Mouse (Mus musculus): ENCODE measurements around the gene Irak4.

Gene Irak4

GRCm38 (mm10) chr15:94543409-94544051 is at the start of gene Irak4, which contains the start of gene Pus7l:
Gene Irak4, plus strand, starts transcription at chr15:94543643.
Gene Pus7l, minus strand, starts transcription at chr15:94543547.
- DNase-seq (ENCODE audit: low read depth) = peak; percentile 95

DNA sequence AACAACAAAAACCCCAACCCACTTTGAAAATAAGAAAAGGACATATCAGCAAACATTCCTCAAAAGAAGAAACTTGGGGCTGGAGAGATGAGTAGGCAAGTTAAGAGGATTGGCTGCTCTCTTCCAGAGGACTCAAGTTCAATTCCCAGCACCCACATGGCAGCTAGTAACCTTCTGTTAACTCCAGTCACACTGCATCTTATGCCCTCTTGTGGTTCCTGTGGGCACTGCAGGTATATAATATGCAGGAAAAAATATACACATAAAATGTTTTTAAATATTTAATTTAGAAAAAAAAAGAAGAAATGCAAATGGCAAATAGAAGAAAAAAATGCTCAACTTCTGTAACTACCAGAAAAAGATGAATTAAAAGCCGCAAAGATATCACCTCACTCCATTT is 49.0 kb upstream of the Irak4 start:
- DNase-seq (ENCODE audit: low read depth) = no peak

DNA sequence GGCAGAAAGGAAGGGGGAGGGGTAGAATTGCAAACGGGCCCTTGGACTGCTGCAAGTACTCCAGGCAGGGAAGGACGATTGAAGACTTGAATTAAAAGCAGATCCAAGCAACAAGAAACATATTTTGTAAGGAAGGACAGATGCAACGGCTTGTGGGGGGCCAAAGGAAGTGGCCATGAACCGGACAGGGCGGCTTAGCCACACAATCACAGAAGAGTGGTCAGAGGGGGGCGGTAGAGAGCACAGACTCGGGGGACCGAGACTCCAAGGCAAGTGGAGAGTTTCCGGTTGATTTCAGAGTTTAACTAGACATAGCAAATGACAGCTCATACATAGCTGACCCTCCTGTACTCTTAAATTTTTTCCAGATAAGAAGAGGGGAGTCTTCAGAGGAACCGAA is 47.5 kb upstream of the Irak4 start:
- no peak for DNase-seq (ENCODE audit: low read depth)

DNA sequence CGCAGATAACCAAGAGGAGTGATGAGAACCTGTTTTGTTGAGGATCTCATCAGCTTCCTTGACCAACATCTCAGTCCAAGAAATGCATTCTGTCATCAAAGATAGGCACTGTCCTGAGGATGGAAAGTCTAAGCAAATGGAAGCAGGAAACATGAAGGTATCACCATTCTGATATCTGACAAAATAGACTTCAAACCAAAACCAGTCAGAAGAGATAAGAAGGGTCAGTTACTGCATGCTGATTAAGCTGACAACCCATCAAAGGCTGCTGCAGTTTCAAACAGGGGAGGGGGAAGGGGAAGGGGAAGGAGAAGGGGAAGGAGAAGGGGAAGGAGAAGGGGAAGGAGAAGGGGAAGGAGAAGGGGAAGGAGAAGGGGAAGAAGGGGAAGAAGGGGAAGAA is 44.2 kb upstream of the Irak4 start:
- no peak for DNase-seq (ENCODE audit: low read depth)

DNA sequence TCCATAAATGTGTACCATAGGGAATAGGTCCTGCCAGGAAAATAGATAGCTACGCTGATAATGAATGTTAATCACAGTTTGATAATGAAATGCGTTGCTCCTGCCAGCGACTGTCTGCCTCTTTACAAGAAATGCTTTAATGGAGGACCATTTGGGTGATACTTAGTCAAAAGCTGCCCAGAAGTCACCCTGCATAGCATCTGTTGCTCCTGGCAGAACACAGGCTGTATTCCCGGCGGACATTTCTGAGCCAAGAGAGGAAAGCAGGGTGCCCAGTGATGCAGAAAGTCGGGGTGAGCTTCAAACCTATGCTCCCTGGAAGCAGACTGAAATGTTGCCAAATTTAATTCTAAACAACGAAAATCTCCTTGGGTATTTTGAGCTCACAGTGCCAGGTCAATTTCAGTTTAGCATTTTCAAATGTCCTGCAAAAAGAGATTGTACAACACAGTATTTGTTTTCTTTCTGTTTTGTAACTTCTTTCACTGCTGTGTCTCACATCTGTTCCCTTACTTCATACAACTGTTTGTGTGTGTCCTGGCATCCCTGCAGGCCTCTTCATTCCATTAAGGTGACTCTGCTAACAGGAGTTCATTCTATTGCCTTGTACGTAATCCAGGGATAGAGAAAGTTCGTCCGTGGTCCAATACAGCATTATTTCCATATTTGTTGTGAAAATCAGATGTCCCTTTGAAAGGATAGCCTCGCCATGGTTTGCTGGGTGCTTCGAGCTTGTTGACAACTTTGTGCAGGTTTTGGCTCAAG is 39.8 kb upstream of the Irak4 start:
- peak; percentile 73 for DNase-seq (ENCODE audit: low read depth)

DNA sequence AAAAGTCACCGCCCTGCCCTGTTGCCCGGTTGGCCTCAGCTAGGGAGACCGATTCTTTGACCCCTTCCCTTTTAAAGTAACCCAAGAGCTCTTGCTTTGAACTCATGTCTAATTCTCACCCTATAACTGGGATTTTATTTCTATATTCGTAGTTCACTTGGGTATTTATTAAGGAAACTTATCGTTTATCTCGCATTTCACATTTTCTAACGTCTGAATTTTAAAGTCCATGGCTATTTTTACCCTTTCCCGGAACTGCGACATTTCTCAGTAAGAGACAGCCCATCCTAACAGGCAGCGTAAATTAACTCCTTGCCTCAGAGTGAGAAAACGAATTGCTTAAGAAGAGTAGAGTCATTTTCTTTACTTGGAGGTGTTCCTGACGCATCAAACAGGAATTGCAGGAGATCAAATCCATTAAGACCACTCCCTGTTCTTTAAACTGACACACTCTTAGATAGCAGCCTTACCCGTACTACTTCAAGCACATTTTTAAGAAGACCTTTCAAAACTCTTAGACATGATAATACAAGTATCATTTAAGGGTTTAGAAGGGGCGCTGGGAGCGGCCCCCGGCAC is 25.4 kb upstream of the Irak4 start:
- no peak for DNase-seq (ENCODE audit: low read depth)

DNA sequence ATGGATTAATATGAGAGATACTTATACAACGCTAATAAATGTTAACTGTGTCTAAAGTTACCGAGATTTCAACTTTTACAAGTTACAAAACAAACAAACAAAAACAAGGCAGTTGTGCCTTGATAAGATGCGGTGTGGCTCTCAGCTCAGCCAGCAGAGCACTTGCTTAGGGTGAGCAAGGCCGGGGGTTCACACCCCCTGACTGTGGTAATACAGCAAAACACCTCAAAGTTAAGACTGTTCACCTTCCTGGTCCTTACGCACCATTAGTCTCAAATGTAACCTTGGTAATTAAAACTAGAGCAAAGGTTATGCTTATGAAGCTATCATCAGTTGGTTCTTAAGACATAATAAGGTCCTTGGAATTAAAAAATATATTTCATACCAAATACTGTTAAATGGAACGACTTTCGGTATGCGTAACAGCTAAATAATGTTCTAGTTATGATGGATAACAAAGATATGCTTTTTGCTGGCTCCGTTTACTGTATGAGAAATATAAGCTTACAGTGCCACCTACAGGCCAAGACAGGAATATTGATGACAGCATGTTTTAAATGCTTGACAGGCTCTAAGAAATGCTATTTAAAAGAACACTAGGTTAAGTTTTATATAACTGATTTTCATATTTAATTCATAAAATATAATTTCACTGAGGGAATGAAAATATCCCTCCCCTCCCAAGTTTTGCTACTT is 23.1 kb upstream of the Irak4 start:
- peak; percentile 91 for DNase-seq (ENCODE audit: low read depth)

GRCm38 (mm10) chr15:94520959-94521358 is 22.5 kb upstream of the Irak4 start:
- DNase-seq (ENCODE audit: low read depth) = no peak

GRCm38 (mm10) chr15:94523251-94523650 is 20.2 kb upstream of the Irak4 start:
- no peak for DNase-seq (ENCODE audit: low read depth)

GRCm38 (mm10) chr15:94524956-94525355 is 18.5 kb upstream of the Irak4 start:
- DNase-seq (ENCODE audit: low read depth) = no peak

DNA sequence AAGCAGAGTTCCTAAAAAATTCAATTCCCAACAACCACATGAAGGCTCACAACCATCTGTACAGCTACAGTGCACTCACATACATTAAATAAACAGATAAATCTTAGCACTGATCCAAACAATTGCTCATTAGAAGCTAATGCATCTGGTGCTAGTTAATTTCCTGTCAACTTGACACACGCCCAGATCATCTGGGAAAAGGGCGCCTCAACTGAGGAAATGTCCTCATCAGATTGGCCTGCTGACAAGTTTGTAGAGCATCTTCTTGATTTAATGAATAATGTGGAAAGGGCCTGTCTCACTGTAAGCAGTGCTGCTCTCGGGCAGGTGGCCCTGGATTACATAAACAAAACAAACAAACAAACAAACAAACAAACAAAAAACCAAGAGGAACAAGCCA is 12.9 kb upstream of the Irak4 start:
- DNase-seq (ENCODE audit: low read depth) = no peak

GRCm38 (mm10) chr15:94532306-94532705 is 11.1 kb upstream of the Irak4 start:
- DNase-seq (ENCODE audit: low read depth) = no peak

DNA sequence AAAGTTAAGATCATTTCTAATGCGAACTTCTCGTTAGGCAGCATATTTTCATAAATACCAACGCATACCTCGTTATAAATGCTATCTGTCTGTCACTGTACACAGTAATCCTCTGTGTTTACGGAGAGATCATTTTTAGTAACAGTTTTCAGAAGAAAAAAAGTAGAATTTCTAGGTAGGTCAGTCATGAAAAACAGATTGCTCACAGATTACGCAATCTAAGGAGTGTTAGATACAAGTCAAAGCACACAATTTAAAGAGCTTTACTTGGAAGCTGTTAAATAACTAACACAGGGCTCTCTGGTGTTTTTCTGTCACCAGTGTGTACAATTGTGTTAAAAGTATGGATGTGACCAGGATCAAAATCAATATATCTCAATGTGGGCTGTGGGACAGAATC is 10.5 kb upstream of the Irak4 start:
- peak; percentile 20 for DNase-seq (ENCODE audit: low read depth)

GRCm38 (mm10) chr15:94535521-94535920 is 7.9 kb upstream of the Irak4 start:
- no peak for DNase-seq (ENCODE audit: low read depth)

DNA sequence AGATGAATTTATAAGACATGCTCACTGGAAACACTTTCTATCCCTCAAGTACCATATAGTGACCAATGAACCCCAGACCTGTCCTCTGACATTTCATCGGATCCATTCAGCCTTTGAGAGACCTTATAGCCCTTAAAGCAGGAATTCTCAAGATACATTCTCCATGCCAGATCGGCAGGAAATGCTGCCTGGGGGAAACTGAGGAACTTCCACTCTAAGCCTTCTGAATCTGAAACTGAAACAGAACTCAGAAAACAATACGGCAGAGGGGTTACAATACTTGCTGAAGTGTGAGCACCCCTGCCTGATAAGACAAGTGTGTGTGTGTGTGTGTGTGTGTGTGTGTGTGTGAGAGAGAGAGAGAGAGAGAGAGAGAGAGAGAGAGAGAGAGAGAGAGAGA is 4.1 kb upstream of the Irak4 start:
- DNase-seq (ENCODE audit: low read depth) = no peak

DNA sequence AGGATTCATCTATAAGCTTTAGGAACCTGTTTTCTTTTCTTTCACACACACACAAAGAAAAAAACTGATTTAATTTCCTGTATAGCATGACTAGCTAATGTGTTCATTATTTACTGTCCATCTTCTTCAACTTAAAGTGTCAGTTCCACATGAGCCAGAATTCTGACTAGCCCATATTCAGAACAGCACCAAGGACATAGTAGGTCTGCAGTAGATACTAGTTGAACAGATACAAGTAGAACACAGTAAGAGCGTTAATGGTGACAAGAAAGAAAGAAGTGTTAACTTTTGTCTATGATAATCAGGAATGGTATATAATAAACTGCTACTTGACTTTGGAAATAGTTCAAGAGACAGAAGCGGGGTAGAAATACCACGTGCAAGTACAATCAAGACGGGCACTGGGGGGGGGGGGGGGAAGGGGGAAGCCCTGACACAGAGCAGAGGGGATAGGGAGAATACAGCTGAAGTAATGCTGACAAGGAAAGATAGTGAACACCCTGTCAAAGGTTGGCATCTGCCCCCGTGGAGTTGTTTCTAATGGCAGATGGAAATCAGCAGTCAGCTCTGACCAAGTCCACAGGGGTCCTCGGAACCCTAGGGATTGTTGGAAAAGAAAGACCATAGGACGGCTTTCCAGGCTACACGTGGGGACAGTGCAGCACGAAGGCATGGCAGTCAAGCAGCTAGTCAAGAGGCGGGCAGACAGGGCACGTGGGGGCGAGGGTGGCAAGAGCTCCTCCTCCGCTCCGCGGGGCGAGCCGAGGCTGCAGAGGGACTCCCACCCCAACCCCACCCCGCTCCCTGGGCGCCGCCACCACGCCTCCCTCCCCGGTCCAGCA is 655 bp upstream of the Irak4 start:
- no peak for DNase-seq (ENCODE audit: low read depth)

DNA sequence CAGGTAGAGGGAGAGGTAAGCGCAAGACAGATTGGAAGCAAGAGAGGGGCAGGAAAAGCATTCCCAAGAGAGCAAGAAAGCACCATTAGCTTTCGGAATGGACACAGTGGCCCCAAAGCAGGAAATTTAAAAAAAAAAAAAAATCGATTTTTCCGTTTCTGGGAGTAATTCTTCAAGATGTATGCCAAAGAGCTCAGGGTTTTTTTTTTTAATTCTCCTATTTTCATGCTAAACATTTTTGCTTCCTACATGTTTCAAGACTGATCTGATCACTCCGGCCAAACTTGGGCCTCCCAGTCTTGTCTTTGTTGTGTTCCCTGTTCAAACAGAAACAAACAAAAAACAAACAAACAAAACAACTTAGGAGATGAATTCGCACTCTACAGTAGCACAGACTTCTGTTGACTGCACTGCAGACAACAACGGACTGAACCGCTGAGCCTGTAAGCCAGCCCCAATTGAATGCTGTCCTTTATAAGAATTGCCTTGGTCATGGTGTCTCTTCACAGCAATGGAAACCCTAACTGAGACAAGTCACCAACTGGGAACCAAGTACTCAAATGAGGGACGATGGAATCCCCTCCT is 701 bp downstream of the Irak4 start:
- DNase-seq (ENCODE audit: low read depth) = no peak

- DNase-seq (ENCODE audit: low read depth) = no peak
Observed at GRCm38 (mm10) chr15:94544844-94545243, 1.4 kb downstream of the Irak4 start.

DNA sequence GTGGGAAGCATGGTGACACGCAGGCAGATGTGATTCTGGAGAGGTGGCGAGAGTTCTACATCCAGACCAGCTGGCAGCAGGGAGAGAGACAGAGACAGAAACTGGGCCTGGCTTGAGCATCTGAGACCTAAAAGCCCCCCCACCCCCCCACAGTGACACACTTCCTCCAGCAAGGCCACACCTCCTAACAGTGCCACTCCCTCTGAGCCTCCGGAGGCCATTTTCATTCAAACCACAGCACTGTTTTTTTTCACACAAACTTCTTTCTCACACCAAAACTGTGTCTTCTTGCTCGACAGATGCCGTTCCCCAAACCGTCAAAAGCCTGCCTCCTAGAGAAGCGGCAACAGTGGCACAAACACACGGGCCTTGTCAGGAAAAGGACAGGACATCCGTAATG is 10.1 kb downstream of the Irak4 start:
- DNase-seq (ENCODE audit: low read depth) = no peak

DNA sequence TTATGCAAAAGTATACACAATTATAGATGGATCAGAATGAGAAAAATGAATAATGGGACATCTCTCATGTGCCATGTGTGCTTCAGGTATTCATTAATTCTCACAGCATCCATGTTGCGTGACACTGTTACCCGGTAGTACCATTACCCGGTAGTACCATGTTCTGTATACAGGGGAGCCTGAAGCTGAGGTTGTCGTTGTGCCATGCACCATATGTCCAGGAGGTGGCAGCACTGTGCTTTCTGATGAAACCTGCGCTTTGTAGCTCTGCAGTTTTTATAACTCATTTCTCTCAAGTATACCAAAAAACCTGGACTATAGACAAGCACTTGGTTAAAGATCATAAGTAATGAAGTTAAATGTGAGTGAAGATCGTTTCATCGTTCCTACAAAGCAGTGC is 14.0 kb downstream of the Irak4 start:
- peak; percentile 95 for DNase-seq (ENCODE audit: low read depth)

DNA sequence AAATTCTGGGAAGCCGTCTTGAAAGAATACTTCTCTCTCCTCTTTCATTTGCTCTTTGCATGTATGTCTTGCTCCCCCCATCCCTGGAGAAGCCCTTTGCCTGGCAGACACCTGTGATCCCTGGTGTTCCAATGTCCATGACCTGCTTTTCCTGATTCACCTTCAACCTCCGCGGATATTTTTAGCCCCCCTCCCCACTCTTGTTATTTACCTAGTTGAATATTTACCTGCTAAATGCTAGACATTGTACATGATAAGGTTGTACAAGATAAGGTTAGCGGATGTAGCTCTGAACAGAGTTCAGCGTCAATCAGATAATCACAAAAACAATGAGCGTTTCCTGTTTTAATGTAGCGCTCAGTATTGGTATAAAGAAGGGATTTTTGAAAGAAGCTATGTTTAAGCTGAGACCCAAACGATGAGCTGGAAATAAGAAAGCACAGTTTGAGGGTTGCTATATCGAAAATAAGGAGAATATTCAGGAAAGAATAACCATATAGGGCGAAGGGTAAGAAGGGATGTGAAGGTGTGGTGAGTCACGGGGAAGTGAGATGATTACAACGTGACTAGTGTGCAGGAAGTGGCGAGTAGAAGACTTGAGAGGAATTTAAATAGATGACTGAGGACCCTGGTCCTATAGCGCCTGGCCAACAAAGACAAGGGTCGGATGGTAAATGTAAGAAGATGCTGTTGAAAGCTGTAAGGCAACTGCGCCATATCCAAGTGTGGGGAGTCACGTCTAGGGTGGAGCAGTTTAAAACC is 15.6 kb downstream of the Irak4 start:
- no peak for DNase-seq (ENCODE audit: low read depth)

Data from NIH3T3 (cell line).